Mouse (Mus musculus) liver, embryonic 15.5 days (tissue): ENCODE measurements at regions not wholly inside any gene's neighbourhood (a gene's known extent, or its start where the extent isn't known, plus 50 kb on each side); places are given as distances from the start of the nearest gene placed in this dataset.

Experiments
- ATAC-seq: fragments of 200-750 bp; cut with Nextera tagmentation; 2 replicates; pipeline ENCODE4 v1.8.0; 2017; ENCODE audit warnings: moderate number of reproducible peaks, mild to moderate bottlenecking, moderate library complexity; ENCODE audit not compliant: insufficient read depth
- H3K27ac ChIP-seq: fragments of 300-500 bp; sonication (generic); replicated peaks from 2 replicates; pipeline ENCODE4 v1.5.1; 2015; ENCODE audit warnings: mild to moderate bottlenecking, inconsistent platforms
- H3K27me3 ChIP-seq: fragments of 300-500 bp; sonication (generic); 2 replicates; pipeline ENCODE4 v1.6.1; 2015; ENCODE audit warnings: mild to moderate bottlenecking, inconsistent platforms
- H3K36me3 ChIP-seq: fragments of 300-500 bp; sonication (generic); replicated peaks from 2 replicates; pipeline ENCODE4 v1.6.1; 2015; ENCODE audit warnings: moderate library complexity, mild to moderate bottlenecking, inconsistent platforms
- H3K4me1 ChIP-seq: fragments of 300-500 bp; sonication (generic); replicated peaks from 2 replicates; pipeline ENCODE4 v1.6.1; 2015; ENCODE audit warnings: inconsistent platforms
- H3K4me2 ChIP-seq: fragments of 300-500 bp; sonication (generic); 2 replicates; pipeline ENCODE4 v1.6.1; 2015; ENCODE audit warnings: moderate library complexity, mild to moderate bottlenecking, inconsistent platforms
- H3K4me3 ChIP-seq: fragments of 300-500 bp; sonication (generic); replicated peaks from 2 replicates; pipeline ENCODE4 v1.5.1; 2015; ENCODE audit warnings: mild to moderate bottlenecking, inconsistent platforms
- H3K9ac ChIP-seq: fragments of 300-500 bp; sonication (generic); 2 replicates; pipeline ENCODE4 v1.6.1; 2015; ENCODE audit warnings: moderate library complexity, mild to moderate bottlenecking, inconsistent platforms
- H3K9me3 ChIP-seq: fragments of 300-500 bp; sonication (generic); replicated peaks from 2 replicates; pipeline ENCODE4 v1.6.1; 2016; ENCODE audit warnings: inconsistent platforms
- WGBS: fragments of 180-500 bp; shearing (Covaris S2); methylation state at CpG from one replicate; pipeline ENCODE4 v1.1.7; 2015; ENCODE audit warnings: mixed read lengths; ENCODE audit not compliant: insufficient replicate concordance; 5-methylcytosine and 5-hydroxymethylcytosine counted together

DNA sequence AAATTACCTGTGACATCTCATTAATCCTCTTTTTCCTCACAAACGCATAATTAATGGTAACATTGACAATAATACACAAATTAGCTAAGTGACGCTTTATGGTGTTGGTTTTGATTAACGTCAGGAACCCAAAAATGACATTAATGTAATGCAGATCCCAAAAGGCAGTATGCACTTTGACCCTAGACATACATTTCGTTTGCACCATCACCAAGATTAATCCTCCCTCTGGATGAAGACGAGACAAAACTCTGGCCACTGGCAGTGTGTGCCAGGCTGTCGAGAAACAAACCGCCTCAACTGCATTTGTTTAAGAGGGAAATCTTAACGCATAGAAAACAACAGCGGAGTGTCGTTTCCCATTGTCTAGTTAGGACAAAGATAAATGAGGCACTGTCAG, 72.0 kb upstream of the BC052040 start:
- Histone ChIP-seq H3K27ac (no peak overlapping the region), H3K27me3 (no peaks in the 10 kb centered on the region), H3K9me3 (no peaks in the 10 kb centered on the region), H3K4me1 (0 out of 2 replicates have a peak, but pooled peaks cover 3% of the 10 kb centered on the region), H3K36me3 (no peaks in the 10 kb centered on the region), H3K4me3 (no peak overlapping the region), H3K4me2 (no peak overlapping the region), H3K9ac (no peak overlapping the region)
- ATAC-seq = no peak
- WGBS = 53% methylated on average over 10 of the region's 10 CpGs

DNA sequence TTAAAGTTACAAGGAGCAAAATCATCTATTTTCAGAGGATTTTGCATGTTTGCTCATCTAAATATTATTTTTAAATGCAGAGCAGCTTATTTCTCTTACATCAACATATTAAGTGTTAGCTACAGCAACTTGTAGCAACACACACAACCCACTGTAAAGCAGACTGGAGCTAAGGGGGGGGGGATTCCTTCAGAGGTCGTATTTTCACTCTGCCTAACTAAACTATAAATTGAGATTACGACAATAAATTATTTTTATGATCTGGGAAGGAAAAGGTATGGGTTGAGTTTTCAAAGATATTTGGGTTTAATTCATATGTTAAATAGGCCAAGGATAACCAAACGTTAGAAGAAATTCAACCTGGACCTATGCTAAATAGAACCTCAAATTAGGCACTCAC, 70.4 kb upstream of the BC052040 start:
- no peak for ATAC-seq
- Histone ChIP-seq H3K4me1 (0 out of 2 replicates have a peak, but pooled peaks cover 3% of the 10 kb centered on the region), H3K9ac (no peak overlapping the region), H3K27me3 (no peaks in the 10 kb centered on the region), H3K27ac (no peak overlapping the region), H3K36me3 (no peaks in the 10 kb centered on the region), H3K9me3 (no peaks in the 10 kb centered on the region), H3K4me3 (no peak overlapping the region), H3K4me2 (no peak overlapping the region)
- 52% methylated on average over 3 of the region's 3 CpGs for WGBS

DNA sequence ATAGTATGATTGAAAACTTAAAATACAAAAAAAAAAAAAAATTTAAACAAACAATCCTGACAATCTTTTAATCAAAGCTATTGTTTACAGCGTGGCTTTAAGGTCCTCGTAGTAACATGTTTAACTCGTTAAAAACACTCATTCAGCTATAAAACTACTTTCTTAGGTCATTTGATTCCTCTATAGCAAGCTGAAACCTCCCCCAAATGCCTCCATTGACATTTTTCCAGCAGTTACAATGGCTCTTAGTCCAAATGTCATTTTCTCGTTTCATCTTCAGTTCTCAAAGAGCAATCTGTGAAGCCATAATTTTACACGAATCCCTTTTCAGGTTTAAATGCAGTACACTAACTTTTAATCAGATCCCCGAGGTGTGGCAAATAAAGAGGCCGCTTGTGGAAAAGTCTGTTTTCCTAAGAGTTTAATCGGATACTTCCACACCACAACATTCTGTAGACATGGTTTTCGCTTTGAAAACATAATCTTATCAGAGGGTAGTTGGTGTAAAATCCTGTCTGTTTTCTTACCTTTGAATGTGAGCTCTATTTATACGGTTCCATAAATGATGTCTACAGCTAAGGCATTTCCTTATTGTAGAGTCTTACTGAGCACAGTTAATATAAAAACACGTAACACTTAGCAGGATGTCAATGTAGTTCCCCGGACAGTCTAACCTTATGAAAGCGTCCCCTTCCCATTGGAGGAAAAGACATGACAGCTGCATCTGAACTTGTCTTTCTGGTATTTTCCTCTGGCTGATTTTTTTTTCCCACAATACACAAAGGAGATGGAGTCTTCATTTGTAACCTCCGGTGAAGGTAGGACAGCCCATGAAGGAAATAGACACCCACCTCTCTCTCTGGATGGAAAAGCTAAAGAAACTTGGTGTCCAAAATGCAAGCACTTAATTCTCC, 69.6 kb upstream of the BC052040 start:
- no peaks in the 10 kb centered on the region for H3K36me3 ChIP-seq
- no peak overlapping the region for H3K4me3 ChIP-seq
- H3K4me2 ChIP-seq = no peak overlapping the region
- WGBS = 68% methylated on average over 14 of the region's 14 CpGs
- no peaks in the 10 kb centered on the region for H3K9me3 ChIP-seq
- no peaks in the 10 kb centered on the region for H3K27me3 ChIP-seq
- H3K9ac ChIP-seq = no peak overlapping the region
- ATAC-seq = no peak
- 0 out of 2 replicates have a peak, but pooled peaks cover 3% of the 10 kb centered on the region for H3K4me1 ChIP-seq
- H3K27ac ChIP-seq = no peak overlapping the region

DNA sequence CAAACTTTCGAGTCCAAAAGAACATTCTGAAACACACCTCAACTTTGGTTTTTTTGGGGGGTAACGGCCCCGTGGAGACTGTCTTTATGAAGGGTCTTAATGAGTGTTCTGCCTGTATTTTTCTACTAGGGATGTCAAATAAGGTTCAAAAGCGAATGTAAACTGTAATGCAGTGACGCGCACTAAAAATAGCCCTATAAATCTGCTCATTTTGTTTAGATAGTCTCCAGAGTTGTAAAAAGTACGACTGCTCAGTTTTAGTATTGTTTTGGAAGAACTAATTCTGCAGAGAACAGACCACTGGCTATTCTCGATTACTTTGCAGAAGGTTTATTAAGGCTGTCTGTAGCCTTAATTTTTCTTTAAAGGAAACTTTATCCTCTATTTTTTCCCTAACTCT, 68.6 kb upstream of the BC052040 start:
- Histone ChIP-seq H3K9ac (no peak overlapping the region), H3K9me3 (no peaks in the 10 kb centered on the region), H3K4me2 (no peak overlapping the region), H3K36me3 (no peaks in the 10 kb centered on the region), H3K27ac (no peak overlapping the region), H3K4me3 (no peak overlapping the region), H3K27me3 (no peaks in the 10 kb centered on the region), H3K4me1 (0 out of 2 replicates have a peak, but pooled peaks cover 3% of the 10 kb centered on the region)
- ATAC-seq = no peak
- 57% methylated on average over 8 of the region's 8 CpGs for WGBS

DNA sequence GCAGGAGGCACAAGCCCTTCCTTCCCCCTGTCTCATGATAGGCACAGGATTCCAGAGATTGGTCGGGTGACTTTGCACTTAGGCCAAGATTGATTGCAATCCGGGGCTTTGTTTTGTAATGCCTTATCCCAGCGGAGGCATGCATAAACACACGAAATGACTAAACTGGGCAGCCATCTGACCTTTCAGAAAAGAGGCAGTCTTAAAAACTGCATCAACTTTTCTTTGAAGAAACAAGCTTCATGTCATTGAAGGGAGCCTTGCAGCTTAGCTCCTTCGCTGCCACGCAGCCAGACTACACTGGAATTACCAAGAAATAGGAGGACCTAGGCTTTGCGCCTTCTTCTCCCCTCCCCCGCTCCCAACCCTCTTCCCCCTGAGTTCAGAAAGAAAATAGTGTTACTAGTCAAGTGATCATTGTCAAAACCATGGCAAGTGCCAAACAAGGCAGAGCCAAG, 67.7 kb upstream of the BC052040 start:
- no peak overlapping the region for H3K4me2 ChIP-seq

DNA sequence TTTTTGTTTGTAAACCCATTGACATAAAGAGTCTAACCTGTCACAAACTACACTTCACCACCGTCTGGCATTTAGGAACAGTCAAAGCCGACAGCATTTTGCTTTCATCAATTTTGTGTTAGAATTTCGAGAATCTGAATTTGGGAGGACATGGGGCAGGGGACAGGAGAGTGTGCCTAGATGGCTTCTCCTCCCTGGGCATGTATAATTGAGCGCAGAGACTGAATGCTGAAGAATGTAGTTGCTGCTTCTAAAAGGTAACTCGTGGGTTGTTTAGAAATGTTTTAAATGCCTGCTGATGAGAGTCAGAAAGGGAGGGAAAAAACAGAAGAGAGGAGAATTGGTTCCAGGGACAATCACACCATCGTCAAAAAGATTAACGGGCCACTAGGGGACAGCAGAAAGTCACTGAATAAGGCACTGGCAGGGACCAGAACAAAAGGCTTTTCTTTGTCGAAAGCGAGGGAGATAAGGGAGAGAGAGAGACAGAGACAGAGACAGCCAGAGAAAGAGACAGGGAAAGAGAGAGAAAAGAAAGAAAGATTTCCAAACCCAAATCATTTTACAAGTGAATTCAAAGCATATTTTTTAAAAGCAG, 66.6 kb upstream of the BC052040 start:
- no peak overlapping the region for H3K4me2 ChIP-seq
- no peak for ATAC-seq

More for the DNA sequence above, 67.7 kb upstream of the BC052040 start:
- Histone ChIP-seq H3K9me3 (no peaks in the 10 kb centered on the region), H3K27ac (no peak overlapping the region), H3K4me1 (0 out of 2 replicates have a peak, but pooled peaks cover 3% of the 10 kb centered on the region), H3K27me3 (no peaks in the 10 kb centered on the region), H3K36me3 (no peaks in the 10 kb centered on the region), H3K9ac (no peak overlapping the region), H3K4me3 (no peak overlapping the region)
- no peak for ATAC-seq
- 23% methylated on average over 8 of the region's 8 CpGs for WGBS

DNA sequence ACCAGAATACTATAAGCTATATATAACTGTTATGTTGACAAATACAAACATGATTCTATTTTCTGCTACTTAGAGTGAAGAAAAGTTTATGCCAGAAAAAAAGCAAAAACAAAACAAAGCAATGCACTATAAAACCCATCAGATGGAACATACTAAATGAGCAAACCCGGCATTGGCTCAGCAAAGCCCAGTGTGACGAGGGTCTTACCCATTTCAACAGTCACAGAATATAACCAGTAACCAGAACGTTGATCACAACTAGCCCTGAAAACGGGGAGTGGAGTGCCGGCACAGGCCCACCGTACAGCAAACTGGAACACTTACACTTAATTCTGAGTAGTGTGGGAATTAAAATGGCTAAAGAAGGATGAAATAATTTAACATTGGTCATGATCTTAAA, 66.0 kb upstream of the BC052040 start:
- 60% methylated on average over 6 of the region's 6 CpGs for WGBS
- Histone ChIP-seq H3K4me3 (no peak overlapping the region), H3K27ac (no peak overlapping the region), H3K9ac (no peak overlapping the region), H3K4me2 (no peak overlapping the region), H3K9me3 (no peaks in the 10 kb centered on the region), H3K4me1 (0 out of 2 replicates have a peak, but pooled peaks cover 3% of the 10 kb centered on the region), H3K36me3 (no peaks in the 10 kb centered on the region), H3K27me3 (no peaks in the 10 kb centered on the region)
- no peak for ATAC-seq

More for the DNA sequence above, 66.6 kb upstream of the BC052040 start:
- Histone ChIP-seq H3K27ac (no peak overlapping the region), H3K9ac (no peak overlapping the region), H3K27me3 (no peaks in the 10 kb centered on the region), H3K9me3 (no peaks in the 10 kb centered on the region), H3K36me3 (no peaks in the 10 kb centered on the region), H3K4me3 (no peak overlapping the region), H3K4me1 (0 out of 2 replicates have a peak, but pooled peaks cover 3% of the 10 kb centered on the region)
- WGBS = 17% methylated on average over 9 of the region's 9 CpGs

DNA sequence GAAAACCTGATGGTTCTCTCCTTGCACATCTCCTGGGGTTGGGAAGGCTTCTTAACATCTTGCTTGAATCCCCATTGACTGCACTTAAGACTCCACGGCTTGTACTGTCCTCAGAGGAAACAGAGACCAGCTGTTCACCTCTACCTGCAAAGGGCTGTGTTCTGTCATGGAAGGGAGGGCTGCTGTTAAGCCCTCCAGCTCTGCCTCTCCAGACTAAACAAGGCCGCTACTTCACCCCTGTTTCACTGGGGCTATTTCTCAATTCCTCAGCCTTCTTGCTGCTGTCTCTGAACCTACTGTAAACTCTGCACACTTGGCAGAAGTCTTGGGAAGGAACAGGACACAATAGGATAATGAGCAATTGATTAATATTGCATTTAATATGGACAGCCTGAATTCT, 64.7 kb upstream of the BC052040 start:
- no peaks in the 10 kb centered on the region for H3K27me3 ChIP-seq
- 44% methylated on average over 2 of the region's 2 CpGs for WGBS
- no peak overlapping the region for H3K9ac ChIP-seq

DNA sequence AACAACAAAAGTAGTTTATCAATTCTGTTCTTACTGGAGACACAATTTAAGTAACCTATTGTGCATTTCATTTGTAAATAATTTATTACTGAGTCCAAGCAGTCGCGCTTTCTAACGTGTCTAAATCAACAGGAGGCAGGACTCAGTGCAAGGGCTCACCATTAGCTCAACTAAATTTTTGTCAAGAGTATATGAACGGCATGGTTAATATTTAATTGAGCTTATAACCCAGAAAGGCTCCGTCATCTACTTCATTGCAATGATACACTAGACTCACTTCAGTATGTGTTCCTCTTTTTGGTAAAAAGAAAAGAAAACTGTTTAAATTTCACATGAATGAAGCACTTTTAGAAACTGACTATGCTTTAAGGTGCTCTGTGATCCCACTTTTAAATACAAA, 61.5 kb upstream of the BC052040 start:
- Histone ChIP-seq H3K4me1 (no peaks in the 10 kb centered on the region), H3K4me2 (0 out of 2 replicates have a peak overlapping the region, but pooled peaks have one; percentile 24), H3K27ac (peak overlapping the region; percentile 45), H3K4me3 (no peak overlapping the region), H3K36me3 (no peaks in the 10 kb centered on the region), H3K27me3 (no peaks in the 10 kb centered on the region), H3K9me3 (no peaks in the 10 kb centered on the region), H3K9ac (no peak overlapping the region)
- peak; percentile 52; the same call in 1 of the 2 replicates for ATAC-seq
- WGBS = 57% methylated on average over 5 of the region's 5 CpGs

More for the DNA sequence above, 64.7 kb upstream of the BC052040 start:
- Histone ChIP-seq H3K9me3 (no peaks in the 10 kb centered on the region), H3K27ac (no peak overlapping the region), H3K4me2 (no peak overlapping the region), H3K4me1 (0 out of 2 replicates have a peak, but pooled peaks cover 3% of the 10 kb centered on the region), H3K4me3 (no peak overlapping the region), H3K36me3 (no peaks in the 10 kb centered on the region)
- no peak for ATAC-seq

DNA sequence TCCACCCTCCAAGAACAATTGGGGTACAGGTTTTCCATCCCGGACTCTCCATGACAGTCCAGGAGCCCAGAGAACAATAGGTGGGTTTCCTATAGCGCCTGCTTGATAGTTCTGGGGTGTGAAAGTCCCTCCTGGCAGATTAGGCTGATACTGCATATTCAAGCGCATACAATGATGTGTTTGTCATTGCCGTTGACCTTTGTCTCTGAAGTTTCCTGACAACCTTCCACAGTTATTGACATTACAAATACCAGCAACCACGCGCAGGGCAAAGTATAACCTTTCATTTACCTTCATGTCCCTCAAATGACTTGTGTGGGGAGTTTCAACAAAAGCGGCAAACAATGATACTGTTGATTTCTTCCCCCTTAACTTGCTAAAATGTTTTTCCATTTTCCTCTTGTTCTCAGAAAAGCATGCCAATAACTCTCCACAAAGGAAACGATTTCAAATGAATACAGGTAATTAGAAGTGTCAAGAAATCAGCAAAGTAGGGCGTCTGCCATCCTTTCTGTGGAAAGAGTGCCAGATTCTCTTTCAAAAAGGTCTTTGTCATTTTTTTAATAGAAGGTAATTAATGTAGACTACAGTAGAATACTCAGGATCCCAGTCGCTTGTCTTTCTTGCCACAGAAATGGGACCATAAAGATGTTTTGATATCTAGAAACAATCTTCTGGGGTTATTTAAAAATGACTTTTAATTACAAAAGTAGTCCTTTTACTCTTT, 60.9 kb upstream of the BC052040 start:
- H3K4me1 ChIP-seq = no peaks in the 10 kb centered on the region
- H3K4me3 ChIP-seq = no peak overlapping the region
- 34% methylated on average over 10 of the region's 10 CpGs for WGBS

DNA sequence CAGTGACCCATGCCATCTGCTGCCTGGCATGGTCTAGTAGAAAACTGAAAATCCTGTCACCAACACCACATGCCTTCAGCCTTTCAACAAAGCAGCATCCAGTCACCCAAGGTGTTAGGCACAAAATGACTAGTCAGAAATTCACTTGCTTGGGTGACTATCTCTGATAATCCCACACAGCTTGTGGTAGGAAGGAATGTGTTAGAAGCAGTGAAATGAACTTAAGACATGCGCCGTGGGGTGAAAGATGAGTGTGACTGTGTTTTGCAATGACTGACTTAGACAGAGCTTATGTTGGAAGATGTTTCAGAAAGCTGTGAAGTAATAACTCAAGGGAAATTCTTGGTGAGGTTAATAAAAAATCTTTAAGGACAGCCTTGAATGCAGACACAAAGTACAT, 51.6 kb upstream of the BC052040 start:
- no peak overlapping the region for H3K4me2 ChIP-seq
- no peak overlapping the region for H3K4me3 ChIP-seq
- ATAC-seq = no peak
- H3K9me3 ChIP-seq = no peaks in the 10 kb centered on the region
- H3K27me3 ChIP-seq = no peaks in the 10 kb centered on the region
- H3K9ac ChIP-seq = no peak overlapping the region
- H3K36me3 ChIP-seq = no peaks in the 10 kb centered on the region
- H3K4me1 ChIP-seq = no peaks in the 10 kb centered on the region
- WGBS = 63% methylated on average over 2 of the region's 2 CpGs
- no peak overlapping the region for H3K27ac ChIP-seq

More for the DNA sequence above, 60.9 kb upstream of the BC052040 start:
- Histone ChIP-seq H3K27me3 (no peaks in the 10 kb centered on the region), H3K9ac (no peak overlapping the region), H3K4me2 (0 out of 2 replicates have a peak overlapping the region, but pooled peaks have one; percentile 24), H3K36me3 (no peaks in the 10 kb centered on the region), H3K27ac (peak overlapping the region; percentile 45), H3K9me3 (no peaks in the 10 kb centered on the region)
- peak; percentile 80 for ATAC-seq
